Mouse (Mus musculus) heart, embryonic 15.5 days (tissue): ENCODE data around the gene Cox4i1. TPM values are rescaled to one million over a fixed set of nuclear protein-coding genes. Genes with fewer than 3 reads are reported as not detected.
"Not testable (repeated sequence)": the region's sequence is repeated elsewhere in the genome, so short reads cannot be mapped to it uniquely, and the experiment has no call there.

Source experiments
- ATAC-seq: fragments of 200-750 bp; cut with Nextera tagmentation; replicated peaks from 2 replicates; pipeline ENCODE4 v1.8.0; 2017; ENCODE audit warnings: low read depth, moderate TSS enrichment; ENCODE audit not compliant: insufficient number of reproducible peaks, insufficient read depth, low FRiP score
- H3K27ac ChIP-seq: fragments of 300-500 bp; sonication (generic); 2 replicates; pipeline ENCODE4 v1.5.1; 2015; ENCODE audit warnings: mild to moderate bottlenecking, inconsistent platforms
- H3K27me3 ChIP-seq: fragments of 300-500 bp; sonication (generic); 2 replicates; pipeline ENCODE4 v1.6.1; 2015; ENCODE audit warnings: inconsistent platforms
- H3K36me3 ChIP-seq: fragments of 300-500 bp; sonication (generic); 2 replicates; pipeline ENCODE4 v1.6.1; 2015; ENCODE audit warnings: mild to moderate bottlenecking, inconsistent platforms
- H3K4me1 ChIP-seq: fragments of 300-500 bp; sonication (generic); replicated peaks from 2 replicates; pipeline ENCODE4 v1.6.1; 2015; ENCODE audit warnings: inconsistent platforms
- H3K4me2 ChIP-seq: fragments of 300-500 bp; sonication (generic); 2 replicates; pipeline ENCODE4 v1.6.1; 2015; ENCODE audit warnings: inconsistent platforms, mild to moderate bottlenecking, moderate library complexity
- H3K4me3 ChIP-seq: fragments of 300-500 bp; sonication (generic); 2 replicates; pipeline ENCODE4 v1.5.1; 2015; ENCODE audit warnings: mild to moderate bottlenecking, inconsistent platforms
- H3K9ac ChIP-seq: fragments of 300-500 bp; sonication (generic); 2 replicates; pipeline ENCODE4 v1.6.1; 2015; ENCODE audit warnings: mild to moderate bottlenecking, inconsistent platforms
- H3K9me3 ChIP-seq: fragments of 300-500 bp; sonication (generic); replicated peaks from 2 replicates; pipeline ENCODE4 v1.6.1; 2016; ENCODE audit warnings: inconsistent platforms
- WGBS: fragments of 180-500 bp; shearing (Covaris S2); methylation state at CpG from one replicate; pipeline ENCODE4 v1.1.7; 2015; ENCODE audit warnings: mixed read lengths; 5-methylcytosine and 5-hydroxymethylcytosine counted together
- polyA plus RNA-seq: library from polyadenylated mRNA; unstranded; fragments of >200 nt; fragmentation: Nextera tagmentation; extraction: Ambion mirVana; gene quantifications from 2 replicates; pipeline ENCODE4 v1.2.1, GENCODE M21; 2015

The Cox4i1 gene
- polyA plus RNA-seq, 1 experiment from 2014 or later: 2,366 TPM

DNA sequence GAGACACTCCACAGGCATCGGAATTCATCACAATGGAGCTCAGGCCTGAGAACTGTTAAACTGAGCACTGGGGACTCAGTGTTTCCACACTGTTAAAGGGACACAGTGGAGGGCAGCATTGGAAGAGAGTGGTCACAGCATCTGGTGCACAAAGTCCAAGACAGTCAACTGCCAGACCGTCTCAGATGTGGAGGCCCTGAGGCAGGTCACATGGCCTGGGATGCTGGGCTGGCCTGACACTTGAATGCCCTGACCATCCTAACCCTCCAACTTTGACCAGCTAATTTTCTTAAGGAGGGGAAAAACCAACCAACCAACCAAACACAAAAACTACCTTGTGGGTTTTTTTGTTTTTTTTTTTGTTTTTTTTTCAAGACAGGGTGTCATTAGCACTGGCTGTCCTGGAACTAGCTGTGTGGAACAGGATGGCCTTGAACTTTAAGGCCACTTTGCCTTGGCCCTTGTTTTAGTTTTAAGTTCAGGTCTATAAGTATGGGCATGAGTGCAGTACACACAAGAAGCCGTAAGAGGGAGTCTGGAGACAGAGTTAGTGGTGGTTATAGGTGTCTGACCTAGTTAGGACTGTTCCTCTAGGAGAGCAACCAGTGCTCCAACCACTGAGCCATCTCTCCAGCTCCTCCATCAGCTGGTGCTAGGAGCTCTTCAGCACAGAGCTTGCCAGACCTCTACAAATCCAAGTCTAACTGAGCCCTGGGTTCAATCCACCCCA is 2.1 kb upstream of the Cox4i1 start:
- Histone ChIP-seq H3K4me1 (peaks cover 48% of the 10 kb centered on the region), H3K27ac (no peak overlapping the region), H3K27me3 (no peaks in the 10 kb centered on the region), H3K9me3 (no peaks in the 10 kb centered on the region), H3K9ac (peak overlapping the region; percentile 98; the same call in 1 of the 2 replicates), H3K4me2 (peak overlapping the region; percentile 80), H3K36me3 (peaks cover 12% of the 10 kb centered on the region), H3K4me3 (peak overlapping the region; percentile 99; the same call in 1 of the 2 replicates)
- no peak for ATAC-seq
- 70% methylated on average over 3 of the region's 3 CpGs for WGBS

DNA sequence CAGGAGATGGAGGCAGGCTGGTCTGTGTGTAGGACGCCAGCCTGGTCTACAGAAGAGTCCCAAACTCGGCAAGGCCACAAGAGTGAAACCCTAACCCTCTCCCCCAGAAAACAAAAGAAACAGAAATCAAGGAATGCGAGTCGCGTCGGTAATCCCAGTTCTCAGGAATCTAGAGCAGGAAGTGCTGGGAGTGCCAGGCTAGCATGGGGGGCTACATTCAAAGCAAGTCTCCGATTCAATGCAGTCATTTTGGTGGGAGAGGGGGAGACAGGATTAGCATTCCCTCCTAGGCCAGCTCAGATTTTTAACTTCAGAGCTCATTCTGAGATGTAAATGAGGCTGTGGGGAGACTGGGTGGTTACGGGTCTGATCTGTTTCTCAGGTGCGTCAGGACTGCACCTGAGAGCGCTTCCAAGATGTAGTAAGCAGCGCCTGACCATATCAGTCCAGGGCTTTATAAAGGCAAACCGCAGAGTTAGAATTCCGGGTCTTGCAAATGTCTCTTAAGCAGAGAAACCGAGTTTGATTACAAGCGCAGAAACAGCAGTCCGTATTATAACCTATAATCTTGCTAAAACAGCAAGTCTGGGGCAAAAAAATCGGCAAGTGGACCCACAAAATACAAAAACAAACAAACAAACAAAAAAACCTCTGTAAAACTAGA is 1.1 kb upstream of the Cox4i1 start:
- H3K36me3 ChIP-seq: peaks cover 22% of the 10 kb centered on the region
- no peaks in the 10 kb centered on the region for H3K9me3 ChIP-seq
- H3K4me3 ChIP-seq: peak overlapping the region; percentile 99
- H3K27me3 ChIP-seq: no peaks in the 10 kb centered on the region
- peaks cover 51% of the 10 kb centered on the region for H3K4me1 ChIP-seq
- peak overlapping the region; percentile 98 for H3K9ac ChIP-seq
- peak overlapping the region; percentile 88; the same call in 1 of the 2 replicates for H3K27ac ChIP-seq
- no peak for ATAC-seq
- 4% methylated on average over 17 of the region's 17 CpGs for WGBS
- H3K4me2 ChIP-seq: peak overlapping the region; percentile 80

DNA sequence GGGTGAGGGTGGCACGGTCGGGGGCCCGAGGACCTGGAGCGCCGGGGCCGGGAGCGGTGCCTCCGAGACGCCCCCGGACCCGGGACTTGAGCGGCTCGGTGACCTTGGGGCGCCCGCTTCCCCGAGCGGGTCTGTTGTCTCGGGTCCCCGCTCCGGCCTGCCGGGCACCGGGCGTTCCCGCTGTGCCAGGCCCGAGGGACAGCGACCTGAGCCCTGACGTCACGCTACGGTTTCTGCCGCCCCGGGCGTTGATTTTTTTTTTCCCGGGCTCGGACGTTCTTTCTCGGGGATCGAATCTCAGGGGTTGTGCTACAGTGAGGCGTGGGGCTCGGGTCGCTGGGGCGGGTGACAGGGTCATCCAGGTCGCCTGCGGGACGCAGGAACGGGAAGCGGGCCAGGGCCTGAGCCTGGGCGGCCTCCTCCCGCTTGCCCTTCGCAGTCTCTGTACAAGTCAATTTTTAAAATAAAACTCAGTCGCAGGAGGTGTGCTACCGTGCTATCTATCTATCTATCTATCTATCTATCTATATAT is 418 bp downstream of the Cox4i1 start, which contains the start of gene Emc8:
Gene Emc8, minus strand, starts transcription at position 200 of the 532 bp plus-strand sequence.
- H3K9me3 ChIP-seq: no peaks in the 10 kb centered on the region
- H3K4me2 ChIP-seq: peak within 1 kb of the TSS; percentile 80
- no peaks in the 10 kb centered on the region for H3K27me3 ChIP-seq
- H3K27ac ChIP-seq: peak within 1 kb of the TSS; percentile 93
- H3K4me3 ChIP-seq: peak within 1 kb of the TSS; percentile 99
- peak; percentile 51 for ATAC-seq
- H3K36me3 ChIP-seq: peaks cover 37% of the 10 kb centered on the region
- peak within 1 kb of the TSS; percentile 98 for H3K9ac ChIP-seq
- under 1% methylated on average over 51 of the region's 51 CpGs for WGBS
- H3K4me1 ChIP-seq: peaks cover 51% of the 10 kb centered on the region

DNA sequence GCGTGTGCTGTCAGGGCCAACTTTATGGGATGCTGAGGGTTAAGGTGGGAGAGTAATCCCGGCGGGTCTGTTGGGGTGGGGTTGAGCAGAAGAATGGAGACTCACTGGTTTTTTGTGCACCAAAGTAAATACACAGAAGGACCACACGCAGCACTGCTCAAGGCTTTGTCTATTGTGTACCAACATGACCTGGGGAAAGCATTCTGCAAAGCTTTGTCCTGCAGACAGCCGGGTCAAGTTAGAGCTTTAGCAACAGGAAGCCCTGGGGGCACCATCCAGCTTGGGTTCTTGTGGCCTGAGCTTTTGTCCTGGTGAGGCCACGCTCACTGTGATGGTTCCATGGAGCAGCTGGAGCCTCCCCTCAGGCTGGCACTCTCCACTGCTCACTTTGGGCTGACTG is 3.8 kb downstream of the Cox4i1 start:
- H3K9ac ChIP-seq: no peak overlapping the region
- peaks cover 27% of the 10 kb centered on the region for H3K4me1 ChIP-seq
- 78% methylated on average over 6 of the region's 6 CpGs for WGBS
- H3K27me3 ChIP-seq: no peaks in the 10 kb centered on the region
- H3K4me3 ChIP-seq: no peak overlapping the region
- peaks cover 46% of the 10 kb centered on the region for H3K36me3 ChIP-seq
- no peak for ATAC-seq
- no peak overlapping the region for H3K4me2 ChIP-seq
- no peaks in the 10 kb centered on the region for H3K9me3 ChIP-seq
- H3K27ac ChIP-seq: no peak overlapping the region

DNA sequence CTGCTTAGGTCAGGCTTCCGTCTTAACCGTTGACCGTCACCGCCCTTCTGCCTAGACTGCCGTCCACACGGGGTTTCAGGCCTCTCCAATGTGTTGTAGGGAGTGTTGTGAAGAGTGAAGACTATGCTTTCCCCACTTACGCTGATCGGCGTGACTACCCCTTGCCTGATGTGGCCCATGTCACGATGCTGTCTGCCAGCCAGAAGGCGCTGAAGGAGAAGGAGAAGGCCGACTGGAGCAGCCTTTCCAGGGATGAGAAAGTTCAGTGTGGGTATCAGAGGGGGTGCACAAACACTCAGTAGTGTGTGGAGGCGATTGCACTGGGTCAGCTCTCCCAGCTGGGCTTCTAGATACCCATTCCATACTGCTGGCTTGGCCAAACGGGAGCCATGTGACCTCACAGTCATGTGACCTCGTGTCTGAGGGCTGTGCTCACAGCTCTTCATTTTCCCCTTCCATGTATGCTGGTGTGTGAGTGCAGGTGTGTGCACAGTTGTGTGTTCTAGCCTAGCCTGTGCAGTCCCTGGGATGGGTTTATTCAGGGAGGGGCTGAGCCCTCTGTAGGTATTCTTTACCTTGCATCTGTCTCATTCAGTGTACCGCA is 4.7 kb downstream of the Cox4i1 start:
- Histone ChIP-seq H3K27ac (no peak overlapping the region), H3K4me3 (no peak overlapping the region), H3K4me2 (no peak overlapping the region), H3K27me3 (no peaks in the 10 kb centered on the region), H3K36me3 (peaks cover 46% of the 10 kb centered on the region), H3K4me1 (peaks cover 23% of the 10 kb centered on the region), H3K9me3 (no peaks in the 10 kb centered on the region), H3K9ac (no peak overlapping the region)
- WGBS: 88% methylated on average over 16 of the region's 16 CpGs
- ATAC-seq: no peak

DNA sequence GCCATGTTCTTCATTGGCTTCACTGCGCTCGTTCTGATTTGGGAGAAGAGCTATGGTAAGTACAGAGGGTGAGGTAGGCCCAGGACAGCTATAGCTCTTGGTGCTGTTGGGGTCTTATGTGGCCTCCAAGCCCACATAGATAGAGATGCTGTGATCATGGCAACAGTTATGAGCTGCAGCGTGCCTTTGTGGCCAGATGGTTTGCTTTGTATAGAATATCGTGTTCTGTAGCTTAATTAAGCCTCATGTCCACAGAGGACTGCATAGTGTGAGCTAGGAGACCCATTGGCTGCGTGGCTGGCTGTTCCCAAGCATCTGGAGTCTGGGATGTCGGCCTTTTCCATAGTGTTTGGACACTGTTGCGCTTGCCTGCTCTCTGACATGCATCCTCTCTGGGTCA is 5.3 kb downstream of the Cox4i1 start:
- H3K9me3 ChIP-seq: no peaks in the 10 kb centered on the region
- WGBS: 89% methylated on average over 7 of the region's 7 CpGs
- H3K9ac ChIP-seq: no peak overlapping the region
- peaks cover 46% of the 10 kb centered on the region for H3K36me3 ChIP-seq
- no peak overlapping the region for H3K4me2 ChIP-seq
- H3K4me1 ChIP-seq: peaks cover 23% of the 10 kb centered on the region
- H3K27ac ChIP-seq: no peak overlapping the region
- H3K4me3 ChIP-seq: no peak overlapping the region
- ATAC-seq: no peak
- H3K27me3 ChIP-seq: no peaks in the 10 kb centered on the region

DNA sequence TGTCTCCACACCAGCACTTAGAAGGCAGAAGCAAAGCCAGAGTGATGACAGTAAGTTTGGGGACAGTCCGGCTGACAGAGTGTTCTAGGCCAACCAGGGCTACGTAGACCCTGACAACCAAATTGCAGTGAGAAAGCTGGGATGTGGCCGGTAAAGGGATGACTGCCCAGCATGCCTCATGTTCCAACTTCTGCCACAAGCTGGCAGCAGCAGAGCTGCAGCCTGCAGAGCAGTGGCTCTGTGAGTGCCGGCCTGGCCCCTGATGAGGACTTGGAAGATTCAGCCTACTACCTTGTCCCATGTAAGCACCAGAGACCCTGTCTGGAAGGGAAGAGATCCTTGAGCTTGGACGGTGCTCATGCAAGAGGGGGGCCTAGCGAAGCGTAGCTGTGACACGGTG is 7.7 kb downstream of the Cox4i1 start:
- Histone ChIP-seq H3K9ac (no peak overlapping the region), H3K9me3 (no peaks in the 10 kb centered on the region), H3K27ac (no peak overlapping the region), H3K4me1 (peaks cover 5% of the 10 kb centered on the region), H3K36me3 (peaks cover 36% of the 10 kb centered on the region), H3K4me2 (no peak overlapping the region), H3K4me3 (no peak overlapping the region), H3K27me3 (0 out of 2 replicates have a peak, but pooled peaks cover 13% of the 10 kb centered on the region)
- 65% methylated on average over 8 of the region's 8 CpGs for WGBS
- ATAC-seq: no peak

DNA sequence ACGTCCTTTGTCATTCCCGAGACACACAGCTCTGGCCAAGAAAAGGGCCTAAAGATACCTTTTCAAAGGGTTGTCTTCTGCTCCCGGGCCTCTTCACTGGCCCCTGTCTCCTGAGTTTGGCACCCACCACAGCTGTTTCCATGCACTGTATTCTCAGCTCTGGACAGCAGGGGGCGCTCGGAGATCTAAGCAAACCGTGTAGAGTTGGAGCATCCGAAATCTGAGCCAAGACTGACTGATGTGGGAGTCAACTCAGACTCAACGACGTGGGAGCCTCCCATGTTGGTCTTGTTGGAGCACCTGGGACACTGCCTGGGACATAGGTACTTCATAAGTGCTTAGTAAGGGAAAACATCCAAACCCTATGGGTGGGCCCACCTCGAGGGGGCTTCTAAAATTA is 10.4 kb downstream of the Cox4i1 start:
- Histone ChIP-seq H3K36me3 (peaks cover 9% of the 10 kb centered on the region), H3K4me2 (no peak overlapping the region), H3K27ac (no peak overlapping the region), H3K9ac (no peak overlapping the region), H3K4me3 (no peak overlapping the region), H3K4me1 (no peaks in the 10 kb centered on the region), H3K9me3 (no peaks in the 10 kb centered on the region), H3K27me3 (peaks cover 16% of the 10 kb centered on the region; the same call in 1 of the 2 replicates)
- 12% methylated on average over 10 of the region's 10 CpGs for WGBS
- ATAC-seq: no peak

DNA sequence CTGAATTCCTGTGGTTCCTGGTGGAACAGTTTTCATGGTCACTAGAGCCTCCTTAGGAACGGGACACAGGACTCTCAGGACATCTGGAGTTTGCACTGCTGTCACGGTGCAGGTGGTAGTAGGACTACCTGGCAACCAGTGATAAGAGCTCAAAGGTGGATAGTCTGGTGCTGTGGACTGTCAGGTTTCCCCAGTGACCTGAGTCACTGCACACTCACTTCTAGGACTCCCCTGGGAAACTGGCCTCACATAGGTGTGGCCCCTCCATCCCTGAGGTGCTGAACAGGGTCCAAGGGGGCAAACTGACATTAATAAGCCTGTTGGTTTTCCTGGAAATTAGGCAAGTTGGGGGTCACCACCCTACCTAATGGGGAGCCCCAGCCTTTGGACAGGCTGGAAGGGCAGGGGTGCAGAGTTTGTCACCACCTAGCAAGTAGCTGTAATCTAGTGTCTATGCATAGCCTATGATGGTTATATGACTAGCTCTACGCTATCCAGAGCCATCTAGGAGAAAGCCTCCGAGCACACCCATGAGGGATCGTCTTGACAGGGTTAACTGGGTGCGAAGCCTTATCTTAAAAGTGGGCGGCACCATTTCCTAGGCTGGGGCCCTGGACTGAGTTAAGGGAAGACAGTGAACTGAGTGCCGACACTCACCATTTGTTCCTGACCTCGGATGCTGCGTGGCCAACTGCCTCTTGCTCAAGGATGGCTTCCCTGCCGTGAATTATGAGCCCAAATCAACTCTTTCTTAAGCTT is 11.8 kb downstream of the Cox4i1 start:
- H3K36me3 ChIP-seq: no peaks in the 10 kb centered on the region
- 31% methylated on average over 11 of the region's 11 CpGs for WGBS
- no peak for ATAC-seq
- no peak overlapping the region for H3K4me2 ChIP-seq
- H3K4me1 ChIP-seq: no peaks in the 10 kb centered on the region; the same call in 1 of the 2 replicates
- no peaks in the 10 kb centered on the region for H3K9me3 ChIP-seq
- no peak overlapping the region for H3K27ac ChIP-seq
- H3K4me3 ChIP-seq: no peak overlapping the region
- no peak overlapping the region for H3K9ac ChIP-seq
- H3K27me3 ChIP-seq: peaks cover 16% of the 10 kb centered on the region; the same call in 1 of the 2 replicates

DNA sequence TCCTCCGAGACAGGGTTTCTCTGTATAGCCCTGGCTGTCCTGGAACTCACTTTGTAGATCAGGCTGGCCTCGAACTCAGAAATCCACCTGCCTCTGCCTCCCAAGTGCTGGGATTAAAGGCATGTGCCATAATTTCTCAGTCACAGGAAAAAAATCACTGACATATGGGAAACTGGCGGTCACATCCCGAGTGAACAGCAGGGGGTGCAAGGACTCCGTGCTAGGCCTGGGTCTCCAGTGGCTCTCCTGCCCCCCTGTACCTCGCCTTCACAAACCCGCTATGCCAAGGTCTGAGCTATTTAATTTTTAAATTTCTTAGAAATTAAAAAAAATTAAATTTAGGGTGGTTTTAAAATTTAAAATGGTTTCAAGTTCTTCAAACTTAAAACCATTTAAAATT is 12.4 kb downstream of the Cox4i1 start:
- peaks cover 16% of the 10 kb centered on the region; the same call in 1 of the 2 replicates for H3K27me3 ChIP-seq
- ATAC-seq, H3K9me3 ChIP-seq, H3K4me3 ChIP-seq, H3K9ac ChIP-seq, H3K27ac ChIP-seq, H3K36me3 ChIP-seq, H3K4me2 ChIP-seq, H3K4me1 ChIP-seq: not testable (repeated sequence)
- 52% methylated on average over 7 of the region's 7 CpGs for WGBS
